Mouse (Mus musculus): ENCODE results near the gene Casp3.
A peak's percentile ranks its signal among the peaks of the same experiment; 100 is the strongest.
"Not testable (repeated sequence)": the region's sequence is repeated elsewhere in the genome, so short reads cannot be mapped to it uniquely, and the experiment has no call there.

Gene Casp3

DNA sequence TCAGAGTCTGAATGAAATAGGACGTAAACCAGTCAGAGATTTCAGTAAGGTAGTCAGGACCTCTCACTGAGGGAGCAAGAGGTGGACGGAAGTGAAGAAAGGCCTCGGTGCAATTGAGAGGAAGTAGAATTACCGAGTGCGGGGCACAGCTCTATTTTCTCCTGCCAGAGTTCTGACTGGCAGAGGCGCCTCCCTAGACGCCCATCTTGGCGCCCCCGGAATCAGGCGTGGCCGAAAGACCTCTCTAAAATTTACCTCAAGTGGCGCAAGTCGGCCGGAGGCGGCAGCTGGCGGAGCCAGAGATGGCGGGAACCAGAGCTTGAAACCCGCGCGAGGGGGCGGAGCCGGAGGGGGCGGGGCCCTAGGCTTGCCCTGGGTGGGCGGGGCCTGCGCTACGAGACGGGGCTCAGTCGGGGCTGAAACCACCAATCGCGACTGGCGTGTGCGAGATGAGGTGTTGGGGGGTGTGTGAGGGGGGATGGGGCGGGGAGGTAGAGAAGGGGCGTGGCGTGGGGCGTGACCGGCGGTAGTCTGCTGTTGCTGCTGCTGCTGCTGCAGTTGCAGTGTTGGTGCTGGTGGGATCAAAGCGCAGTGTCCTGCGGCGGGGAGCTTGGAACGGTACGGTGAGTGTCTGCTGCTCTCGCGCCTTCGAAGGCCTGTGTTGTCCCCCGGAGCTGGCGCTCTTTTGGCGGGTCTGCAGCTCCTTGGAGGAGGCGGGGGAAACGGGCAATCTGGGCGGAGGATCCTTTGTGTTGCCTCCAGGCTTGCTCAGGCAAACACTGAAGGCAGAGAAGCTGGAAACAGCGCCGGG is at the start of gene Casp3, which contains the start of gene Primpol:
Gene Casp3, plus strand, starts transcription at position 413 of the 811 bp plus-strand sequence.
Gene Primpol, minus strand, starts transcription at position 334 of the 811 bp plus-strand sequence.
- peak; percentile 92 to 98 for DNase-seq (ENCODE audit: low spot score in 2 of 2)

DNA sequence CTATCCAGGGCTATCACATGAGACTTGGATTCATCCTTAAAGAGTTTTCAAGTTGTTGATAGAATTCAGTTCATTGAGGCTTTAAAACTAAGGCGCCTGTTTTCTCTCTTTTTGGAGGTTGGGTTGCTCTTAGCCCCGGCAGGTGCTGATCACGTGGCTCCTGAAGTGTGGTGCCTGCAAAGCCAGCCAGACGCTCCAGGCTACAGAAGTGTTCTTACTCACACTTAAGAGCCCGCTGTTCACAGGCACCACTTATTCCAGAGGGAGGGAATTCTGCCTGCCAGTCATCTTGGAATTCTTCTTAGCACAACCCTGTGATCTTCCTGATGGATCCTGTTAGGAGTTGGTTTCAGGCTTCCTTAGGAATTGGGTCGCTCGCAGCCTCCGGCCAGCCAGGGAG is 49.1 kb upstream of the Casp3 start:
- no peak for DNase-seq (ENCODE audit: low spot score in 2 of 2)

DNA sequence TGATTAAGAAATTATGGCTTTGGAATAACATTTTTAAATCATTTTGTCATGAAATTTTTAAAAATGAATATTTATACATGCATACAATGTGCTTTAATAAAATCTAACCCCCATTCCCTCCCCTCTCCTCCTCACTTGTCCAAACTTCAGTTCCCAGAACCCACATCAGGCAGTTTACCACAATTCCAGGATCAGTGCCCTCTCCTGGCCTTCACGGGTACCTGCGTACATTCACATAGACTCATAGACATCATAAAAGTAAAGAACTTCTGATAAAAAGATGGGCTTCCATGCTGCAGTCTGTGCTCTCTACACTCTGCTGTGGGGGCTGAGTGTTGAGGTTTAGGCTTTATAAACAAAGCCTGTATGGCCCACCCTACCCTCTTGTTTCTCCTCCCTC is 48.1 kb upstream of the Casp3 start:
- no peak for DNase-seq (ENCODE audit: low spot score in 2 of 2)

DNA sequence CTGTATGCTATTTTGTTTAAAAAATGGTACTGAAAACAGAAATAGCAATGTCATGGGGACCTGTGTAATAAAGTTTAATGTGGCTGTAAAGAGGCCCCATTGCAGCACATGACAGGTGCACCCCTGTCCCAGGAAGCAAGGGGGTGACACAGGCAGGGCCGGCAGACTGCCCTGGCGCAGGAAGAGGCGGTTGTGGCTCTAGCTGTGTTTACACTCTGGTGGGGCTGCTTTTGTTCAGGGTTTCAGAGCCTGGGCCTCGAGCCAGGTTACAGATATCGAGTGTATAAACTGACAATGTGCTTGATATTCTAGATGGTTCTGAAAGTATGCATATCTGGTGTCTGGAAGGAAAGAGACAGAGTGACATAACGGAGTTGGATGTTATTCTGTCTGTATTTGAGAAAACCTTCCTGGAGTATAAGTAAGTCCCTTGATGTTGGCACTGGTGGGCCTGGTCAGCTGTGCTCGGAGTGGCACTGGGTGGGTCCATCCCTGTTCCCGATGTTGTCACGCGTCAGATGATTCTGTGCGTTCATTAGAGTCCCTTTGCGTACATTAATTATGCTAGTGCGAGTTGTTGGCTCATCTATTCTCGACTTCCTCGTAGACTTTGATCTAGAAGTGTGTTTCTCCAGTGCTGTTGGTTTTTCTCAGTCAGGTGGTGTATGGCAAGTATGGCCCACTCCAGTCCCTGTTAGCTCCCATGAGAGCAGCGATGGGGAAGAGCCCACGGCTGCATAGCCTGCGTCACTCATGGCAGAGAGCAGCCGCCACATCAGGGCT is 47.2 kb upstream of the Casp3 start:
- DNase-seq (ENCODE audit: low spot score in 2 of 2): no peak

DNA sequence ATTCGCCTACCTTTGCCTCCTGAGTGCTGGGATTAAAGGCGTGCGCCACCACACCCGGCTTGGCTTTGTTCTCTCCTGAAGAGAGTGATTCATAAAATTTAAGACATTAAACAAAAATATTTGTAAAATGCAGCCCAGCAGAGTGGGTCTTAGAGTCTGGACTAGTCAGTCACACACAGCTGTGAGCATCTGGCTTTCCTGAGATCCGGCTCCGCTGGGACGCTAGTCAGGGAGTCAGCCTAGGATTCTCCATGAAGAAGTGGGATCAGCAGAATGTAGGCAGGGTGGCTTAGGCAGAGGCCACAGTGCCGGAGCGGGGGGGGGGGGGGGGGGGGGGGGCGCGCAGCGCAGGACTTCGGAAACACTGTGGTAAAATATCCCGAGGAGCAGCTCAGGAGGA is 46.4 kb upstream of the Casp3 start:
- no peak for DNase-seq (ENCODE audit: low spot score in 2 of 2)

DNA sequence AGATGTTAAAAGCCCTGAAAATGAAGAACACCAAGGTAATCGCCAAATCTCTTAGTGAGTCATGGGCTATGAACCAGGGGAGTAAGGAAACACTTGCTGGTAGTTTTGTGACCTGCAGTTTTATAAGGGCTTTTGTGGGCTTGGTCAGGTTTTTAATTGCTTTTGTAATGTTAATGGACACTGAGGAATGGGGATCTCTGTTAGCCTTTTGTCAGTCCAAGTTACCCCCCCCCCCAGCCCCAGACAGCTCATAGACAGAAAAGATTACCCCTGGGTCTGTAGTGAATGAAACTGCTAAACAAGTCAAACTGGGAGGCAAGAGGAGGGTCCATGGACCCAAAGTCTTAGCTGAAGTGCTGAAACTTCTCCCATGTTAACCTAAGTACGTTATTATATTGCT is 43.6 kb upstream of the Casp3 start:
- no peak for DNase-seq (ENCODE audit: low spot score in 2 of 2)

DNA sequence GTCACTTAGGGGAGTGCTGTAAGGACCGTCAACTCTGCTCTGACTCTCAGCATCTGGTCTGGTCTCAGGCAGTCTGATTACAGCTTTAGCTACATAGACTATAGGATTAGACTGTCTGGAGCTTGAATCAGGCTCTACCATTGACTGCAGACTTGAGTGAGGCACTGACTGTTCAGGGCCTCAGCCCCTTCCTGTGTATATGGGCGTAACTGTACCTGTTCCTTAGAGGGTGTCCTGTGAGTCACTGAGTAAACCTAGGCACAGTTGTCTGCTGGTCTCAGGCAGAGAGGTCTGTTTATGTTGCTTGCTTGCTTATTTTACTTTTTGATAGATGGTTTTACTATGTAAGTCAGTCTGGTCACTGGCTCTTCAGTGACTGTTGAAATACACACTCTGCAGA is 43.1 kb upstream of the Casp3 start:
- no peak for DNase-seq (ENCODE audit: low spot score in 2 of 2)

DNA sequence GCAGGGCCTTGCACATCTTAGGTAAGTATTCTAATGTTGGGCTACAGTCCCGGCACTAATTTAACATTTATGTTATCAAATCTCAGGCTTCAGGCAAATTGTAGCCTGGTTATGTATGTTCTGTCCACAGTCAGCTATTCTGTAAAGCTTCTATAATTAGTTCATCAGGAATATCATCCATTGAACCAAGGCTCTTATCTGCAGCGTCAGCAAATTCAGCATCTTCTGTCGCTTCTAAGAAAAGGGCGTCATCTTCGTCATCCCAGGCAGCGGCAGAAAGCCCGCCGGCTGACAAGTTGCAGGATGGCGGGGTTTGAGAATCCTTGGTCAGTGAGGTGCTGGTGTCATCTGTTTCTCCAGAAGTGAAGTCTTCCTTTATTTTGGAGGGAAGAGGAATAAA is 38.3 kb upstream of the Casp3 start:
- no peak for DNase-seq (ENCODE audit: low spot score in 2 of 2)

DNA sequence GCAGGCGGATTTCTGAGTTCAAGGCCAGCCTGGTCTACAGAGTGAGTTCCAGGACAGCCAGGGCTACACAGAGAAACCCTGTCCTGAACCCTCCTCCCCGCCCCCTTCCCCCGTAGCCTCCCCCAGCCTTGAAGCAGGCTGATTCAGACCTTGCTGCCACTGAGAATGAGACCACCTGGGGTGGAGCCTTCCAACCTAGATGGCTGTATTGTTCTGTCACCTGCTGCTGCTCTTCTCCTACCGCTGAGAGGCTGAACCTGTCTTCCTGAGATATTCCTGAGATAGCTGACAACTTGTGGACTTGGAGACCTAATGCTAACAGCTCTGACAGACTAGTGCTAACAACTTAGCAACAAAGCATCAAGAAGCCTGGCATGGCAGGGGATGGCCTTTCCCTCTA is 32.8 kb upstream of the Casp3 start:
- not testable (repeated sequence) for DNase-seq (ENCODE audit: low spot score in 2 of 2)

DNA sequence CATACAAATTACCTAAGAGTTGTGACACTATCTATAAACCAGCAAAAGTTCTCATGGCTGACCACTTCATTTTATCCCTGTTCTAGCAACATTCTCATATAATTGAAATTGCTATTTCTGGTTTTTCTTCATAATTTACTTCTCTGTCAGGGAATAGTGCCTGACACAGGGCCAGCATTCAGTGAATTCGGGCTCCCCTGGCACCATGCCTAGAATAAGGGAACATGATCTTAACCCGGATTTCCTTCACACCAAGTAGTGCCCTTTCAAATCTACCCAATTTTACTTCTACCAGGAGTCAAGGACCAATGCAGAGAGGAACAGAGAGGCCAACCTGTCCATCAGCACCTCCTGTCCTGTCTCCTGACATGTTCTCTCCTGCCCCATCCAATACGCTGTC is 31.5 kb upstream of the Casp3 start:
- DNase-seq (ENCODE audit: low spot score in 2 of 2): no peak

DNA sequence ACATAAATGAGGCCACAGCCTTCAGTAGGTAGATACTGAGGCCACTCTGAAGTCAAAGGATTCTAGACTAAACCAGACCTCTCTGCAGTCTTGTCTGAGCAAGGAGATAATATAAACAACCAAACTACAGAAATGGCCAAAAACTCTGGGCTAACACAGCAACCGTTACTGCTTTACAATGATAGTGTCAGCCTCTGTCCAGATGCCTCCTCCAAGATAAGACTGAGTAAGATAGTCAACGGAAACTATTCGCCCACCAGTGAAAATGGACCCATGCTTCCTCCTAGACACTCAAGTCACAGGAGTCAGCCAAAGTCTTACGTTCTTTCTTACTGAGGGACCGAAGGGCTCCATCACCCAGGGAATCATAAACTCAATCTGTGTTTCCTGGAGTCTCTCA is 29.2 kb upstream of the Casp3 start:
- no peak for DNase-seq (ENCODE audit: low spot score in 2 of 2)

DNA sequence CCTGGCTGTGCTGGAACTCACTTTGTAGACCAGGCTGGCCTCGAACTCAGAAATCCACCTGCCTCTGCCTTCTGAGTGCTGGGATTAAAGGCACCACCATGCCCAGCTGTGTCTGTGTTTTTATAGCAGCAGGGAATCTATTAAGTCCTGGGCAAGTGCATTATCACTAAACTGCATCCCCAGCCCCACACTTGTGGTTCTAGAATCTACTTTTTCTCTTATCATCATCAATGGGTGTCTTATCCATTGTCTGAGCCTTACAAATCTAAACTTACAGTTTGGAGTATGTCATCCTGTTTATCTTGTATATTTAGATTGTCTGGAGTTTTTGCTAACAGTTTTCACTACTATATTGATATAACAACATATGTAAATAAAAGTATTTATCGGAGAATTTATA is 28.4 kb upstream of the Casp3 start:
- no peak for DNase-seq (ENCODE audit: low spot score in 2 of 2)

DNA sequence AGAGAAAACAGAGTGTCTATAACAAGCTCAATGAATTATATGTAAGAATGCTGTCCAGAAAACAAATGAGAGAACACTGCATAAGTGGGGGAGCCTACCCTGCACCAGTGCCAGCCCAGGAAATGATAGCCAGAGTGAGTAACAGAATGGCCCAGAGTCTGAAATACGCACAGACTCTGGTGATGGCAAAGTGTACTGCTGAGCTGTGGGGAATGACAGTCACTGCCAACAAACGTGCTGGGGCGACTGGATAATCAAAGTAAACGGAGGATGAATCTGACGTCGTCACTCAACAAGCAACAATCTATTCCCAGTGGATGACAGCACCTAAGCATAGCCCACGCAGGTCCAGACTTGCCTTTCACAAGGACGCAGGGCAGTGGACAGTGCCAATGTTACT is 24.0 kb upstream of the Casp3 start:
- DNase-seq (ENCODE audit: low spot score in 2 of 2): no peak

DNA sequence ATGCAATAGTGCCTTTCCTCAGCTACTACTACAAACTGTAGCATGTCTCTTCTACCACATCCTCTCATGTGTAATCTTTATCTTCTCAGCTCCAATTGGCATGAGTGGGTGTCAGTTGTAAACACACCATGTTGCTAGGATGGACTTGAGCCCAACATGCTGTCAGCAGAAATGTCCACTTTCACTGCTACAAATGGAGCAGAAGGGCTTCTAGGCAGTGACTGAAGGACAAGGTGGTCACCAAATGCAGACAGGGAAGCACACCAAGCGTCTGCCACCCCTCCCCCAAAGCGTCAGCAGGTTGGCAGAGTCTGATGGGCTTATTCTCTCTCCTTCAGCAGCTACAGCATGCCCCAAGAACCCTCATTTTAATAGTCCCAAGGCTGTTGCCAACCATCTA is 23.3 kb upstream of the Casp3 start:
- DNase-seq (ENCODE audit: low spot score in 2 of 2): no peak

DNA sequence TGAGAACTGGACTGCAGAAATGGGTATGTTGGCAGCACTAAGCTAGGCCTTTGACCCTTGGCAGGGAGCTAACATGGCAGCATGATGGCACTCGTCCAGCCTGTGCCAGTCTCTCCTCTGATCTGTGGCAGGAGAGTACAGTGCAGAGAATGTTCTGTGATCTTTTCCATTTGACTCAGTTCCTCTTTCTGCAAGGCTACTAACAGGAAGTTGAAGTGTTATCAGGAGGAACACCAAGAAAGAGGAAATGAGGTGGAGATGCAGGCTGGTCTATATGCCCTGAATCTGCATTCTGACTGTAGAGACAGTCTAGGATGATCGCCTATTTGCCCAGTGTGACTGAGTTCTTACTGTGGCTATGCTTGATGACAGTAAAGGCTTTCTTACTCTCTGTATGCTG is 21.5 kb upstream of the Casp3 start:
- DNase-seq (ENCODE audit: low spot score in 2 of 2): no peak

DNA sequence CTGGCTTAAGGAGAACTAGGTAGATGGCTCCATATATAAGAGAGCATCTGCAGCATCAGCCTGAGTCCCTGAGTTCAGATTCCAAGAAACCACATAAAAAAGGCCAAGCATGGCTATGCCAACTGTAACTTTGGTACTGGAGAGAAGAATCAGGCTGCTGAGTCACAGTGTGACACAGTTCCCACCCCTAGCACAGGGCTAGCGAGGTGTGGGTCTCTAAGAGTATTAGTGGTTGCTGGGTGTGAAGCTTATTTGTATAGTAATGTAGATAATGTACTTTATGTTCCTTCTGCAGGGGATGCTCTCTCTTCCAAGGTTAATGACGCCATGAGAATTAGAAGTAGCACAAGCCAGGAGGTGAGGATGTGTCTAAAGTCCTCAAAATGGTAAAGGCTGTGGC is 20.6 kb upstream of the Casp3 start:
- no peak for DNase-seq (ENCODE audit: low spot score in 2 of 2)

DNA sequence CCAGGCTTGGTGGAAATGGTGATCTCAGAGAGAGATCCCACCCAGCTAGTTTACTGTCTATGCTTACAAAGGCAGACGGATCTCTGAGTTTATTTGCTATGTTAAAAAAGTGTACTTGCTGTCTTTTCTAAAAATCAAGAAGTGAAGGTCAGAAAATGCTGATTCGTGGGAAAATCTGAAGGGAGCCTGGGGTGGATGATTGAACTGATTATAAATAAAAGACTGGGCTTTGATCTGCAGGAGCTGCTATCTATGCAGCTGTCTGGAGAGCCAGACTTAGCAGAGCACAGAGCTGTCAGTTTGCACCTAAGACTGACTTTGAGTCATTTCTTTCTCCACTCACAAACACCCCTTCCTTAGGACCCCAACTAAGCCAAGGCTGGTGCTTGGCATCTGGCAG is 19.7 kb upstream of the Casp3 start:
- DNase-seq (ENCODE audit: low spot score in 2 of 2): no peak

DNA sequence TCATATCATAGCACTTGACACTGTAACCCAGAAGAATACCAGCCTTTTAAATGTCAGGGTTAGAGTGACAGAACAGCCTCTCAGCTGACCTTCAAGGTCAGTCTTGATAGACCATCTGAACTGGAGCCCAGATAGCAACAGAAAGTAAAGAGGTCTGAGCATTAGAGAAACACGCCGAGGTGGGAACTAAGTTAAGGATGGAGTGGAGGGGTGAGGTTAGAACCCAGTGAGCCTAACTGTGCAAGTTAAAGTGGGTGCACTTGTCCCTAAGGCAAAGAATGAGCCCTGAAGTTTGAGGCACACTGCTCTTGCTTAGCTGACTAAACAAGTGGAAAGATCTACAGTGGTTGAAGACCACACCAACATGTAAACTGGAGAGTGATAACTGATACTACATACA is 19.0 kb upstream of the Casp3 start:
- DNase-seq (ENCODE audit: low spot score in 2 of 2): no peak

DNA sequence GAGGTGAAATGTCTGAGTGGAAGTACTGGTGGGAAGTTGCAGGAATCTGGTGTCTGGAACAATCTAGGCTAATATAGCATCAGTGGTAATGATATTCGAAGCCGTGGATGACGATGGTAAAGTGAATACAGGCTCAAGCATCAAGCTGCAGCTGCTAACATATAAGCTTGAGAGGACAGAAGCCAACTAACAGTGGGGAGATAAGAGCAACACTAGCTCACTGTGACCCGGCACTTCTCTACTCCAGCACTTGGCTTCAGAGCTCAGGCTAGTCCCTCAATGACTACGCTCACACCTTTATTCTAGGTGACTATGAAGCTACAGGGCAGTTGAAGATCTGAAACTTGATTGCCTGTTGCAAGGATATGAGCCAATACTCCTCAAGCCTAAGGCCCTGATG is 18.3 kb upstream of the Casp3 start:
- no peak for DNase-seq (ENCODE audit: low spot score in 2 of 2)

DNA sequence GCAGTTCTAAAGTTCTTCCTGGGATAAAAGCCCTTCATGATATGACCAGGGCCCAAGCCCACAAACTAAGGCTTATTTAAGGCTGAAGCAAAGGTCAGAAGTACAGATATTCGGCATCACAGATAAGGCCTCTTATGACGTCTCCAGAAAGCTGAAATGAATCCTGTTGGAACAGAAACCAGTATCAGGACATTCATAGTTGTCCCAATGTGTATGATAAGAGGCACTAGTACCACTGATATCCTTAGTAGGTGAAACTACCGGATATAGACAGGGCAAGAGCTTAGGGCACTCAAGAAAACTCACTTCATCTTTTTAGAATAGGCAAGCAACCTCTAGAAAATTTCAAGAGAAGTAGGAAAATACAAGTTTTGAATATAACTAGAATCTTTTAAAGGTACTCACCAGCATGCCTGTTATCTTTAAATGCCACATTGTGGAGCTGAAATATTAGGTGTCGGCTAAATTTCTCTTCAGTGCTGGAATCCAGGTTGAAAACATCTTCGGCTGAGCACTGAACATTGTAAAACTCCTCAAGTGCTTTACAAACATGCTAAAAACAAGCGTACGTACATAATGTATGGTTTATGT is 17.7 kb upstream of the Casp3 start:
- no peak for DNase-seq (ENCODE audit: low spot score in 2 of 2)

DNA sequence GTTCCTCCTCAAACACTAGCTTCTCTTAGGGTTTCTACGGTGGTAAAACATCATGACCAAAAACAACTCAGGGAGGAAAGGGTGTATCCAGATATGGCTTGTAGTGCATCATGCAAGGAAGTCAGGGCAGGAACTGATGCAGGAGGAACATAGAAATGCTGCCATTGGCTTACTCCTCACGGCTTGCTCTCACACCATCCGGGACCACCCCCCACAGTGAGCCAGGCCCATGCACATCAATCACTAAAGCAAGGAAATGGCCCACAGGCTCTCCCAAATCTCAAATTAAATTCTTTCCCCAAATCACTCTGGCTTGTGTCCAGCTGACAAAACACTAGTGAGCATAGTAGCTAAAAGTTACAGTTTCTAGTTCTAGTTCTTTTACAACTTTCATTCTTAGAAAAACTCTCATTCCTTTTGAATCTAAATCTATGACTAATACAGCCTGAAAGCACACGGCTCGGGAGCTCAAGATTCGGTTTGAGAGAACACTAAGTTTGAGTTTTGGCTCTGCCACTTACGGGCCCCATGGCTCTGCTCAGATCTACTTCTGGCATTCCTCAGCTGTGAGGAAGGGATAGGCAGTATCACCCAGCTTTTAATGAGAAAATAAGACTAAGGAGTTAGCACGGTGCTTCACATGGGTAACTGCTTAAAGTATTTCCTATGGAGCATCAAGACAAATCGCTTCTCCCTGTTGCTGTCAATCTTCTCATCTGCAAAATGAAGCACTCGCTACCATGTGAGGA is 16.0 kb upstream of the Casp3 start:
- no peak for DNase-seq (ENCODE audit: low spot score in 2 of 2)

DNA sequence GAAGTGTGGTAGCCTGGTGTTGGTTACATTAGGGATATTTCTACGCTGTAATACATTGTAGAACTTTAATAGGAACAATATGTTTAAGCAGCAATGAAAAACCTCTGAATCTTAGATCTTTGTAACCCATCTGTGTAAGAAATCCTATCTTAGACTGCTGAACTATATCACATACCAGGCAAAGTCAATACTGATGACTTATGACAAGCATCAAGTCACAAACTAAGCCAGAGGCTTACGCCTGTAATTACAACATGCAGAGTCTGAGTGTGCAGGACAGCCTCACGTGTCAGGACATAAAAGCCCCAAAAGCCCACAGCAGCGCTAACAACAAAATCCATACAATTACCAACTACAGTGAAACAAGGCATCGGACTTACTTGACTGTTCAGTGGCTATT is 13.5 kb upstream of the Casp3 start:
- no peak for DNase-seq (ENCODE audit: low spot score in 2 of 2)
